Mouse (Mus musculus) bone marrow macrophage, adult 2 months (primary cell): ENCODE measurements around the gene Rtn4.

Source experiments
- CTCF ChIP-seq: IDR thresholded peaks from 2 replicates; pipeline ENCODE4 v1.5.1; 2012; ENCODE audit warnings: low read depth, mild to moderate bottlenecking, low read length, moderate library complexity
- POLR2A ChIP-seq: IDR thresholded peaks from 2 replicates; pipeline ENCODE4 v1.6.1; 2012; ENCODE audit warnings: mild to moderate bottlenecking, low read depth, low read length, borderline replicate concordance

GRCm38 (mm10) chr11:29747365-29747764, 54.6 kb downstream of the Rtn4 start:
- TF ChIP-seq CTCF = no peak
- TF ChIP-seq POLR2A = no peak
